Mouse (Mus musculus): ENCODE data around the gene Fam81a.

GRCm38 (mm10) chr9:70138511-70138910, 3.8 kb downstream of the Fam81a start:
- TF ChIP-seq CTCF (IDR thresholded peaks at IDR 0.05): no peak
- no peak for TF ChIP-seq EP300 (IDR thresholded peaks at IDR 0.05)
